Mouse (Mus musculus) ES-Bruce4 (cell line): ENCODE measurements around the gene Smim15. TPM values are rescaled to one million over a fixed set of nuclear protein-coding genes. Genes with fewer than 3 reads are reported as not detected.

ENCODE experiments used
- H3K27ac ChIP-seq: 2 replicates; pipeline ENCODE4 v1.5.1; 2012; ENCODE audit warnings: low read length, inconsistent platforms; ENCODE audit not compliant: insufficient read depth
- H3K27me3 ChIP-seq: 2 replicates; pipeline ENCODE4 v1.6.1; 2012; ENCODE audit warnings: mild to moderate bottlenecking, low read length, inconsistent platforms; ENCODE audit not compliant: control insufficient read depth, poor library complexity, insufficient read depth, severe bottlenecking
- H3K36me3 ChIP-seq: 2 replicates; pipeline ENCODE4 v1.6.1; 2012; ENCODE audit warnings: inconsistent platforms, mild to moderate bottlenecking, low read length, moderate library complexity; ENCODE audit not compliant: control insufficient read depth, poor library complexity, insufficient read depth, severe bottlenecking
- H3K4me1 ChIP-seq: one replicate; pipeline ENCODE4 v1.8.1; 2011; ENCODE audit warnings: low read length; ENCODE audit not compliant: control insufficient read depth, insufficient read depth
- H3K4me3 ChIP-seq: 2 replicates; pipeline ENCODE4 v1.5.1; 2011; ENCODE audit warnings: low read depth, mild to moderate bottlenecking, low read length
- H3K9ac ChIP-seq: 2 replicates; pipeline ENCODE4 v1.6.1; 2012; ENCODE audit warnings: low read depth, mild to moderate bottlenecking, inconsistent platforms; ENCODE audit not compliant: poor library complexity, severe bottlenecking
- H3K9me3 ChIP-seq: replicated peaks from 2 replicates; pipeline ENCODE4 v1.6.1; 2012; ENCODE audit warnings: mild to moderate bottlenecking, low read length, inconsistent platforms; ENCODE audit not compliant: control insufficient read depth, poor library complexity, insufficient read depth, severe bottlenecking
- CTCF ChIP-seq: IDR thresholded peaks from one replicate; pipeline ENCODE4 v1.8.1; 2011; ENCODE audit warnings: low read depth, low read length
- EP300 ChIP-seq: IDR thresholded peaks from 2 replicates; pipeline ENCODE4 v1.6.1; 2011; ENCODE audit warnings: low read depth, low read length; ENCODE audit not compliant: insufficient read depth
- POLR2A ChIP-seq: IDR thresholded peaks from one replicate; pipeline ENCODE4 v1.8.1; 2011; ENCODE audit warnings: low read length; ENCODE audit not compliant: insufficient read depth
- polyA plus RNA-seq: library from polyadenylated mRNA; stranded (reverse); fragments of >200 nt; gene quantifications from 2 replicates; pipeline ENCODE4 v1.2.4, GENCODE M21; 2011; ENCODE audit warnings: low read depth; ENCODE audit not compliant: missing spikeins, insufficient read depth, insufficient read length

Gene Smim15
- polyA plus RNA-seq, 1 experiment = 101 TPM

GRCm38 (mm10) chr13:108064331-108064730 lies 20.1 kb downstream of the Smim15 start:
- TF ChIP-seq CTCF = no peak
- Histone ChIP-seq H3K9ac (no peak overlapping the region), H3K4me1 (no peaks in the 10 kb centered on the region)

DNA sequence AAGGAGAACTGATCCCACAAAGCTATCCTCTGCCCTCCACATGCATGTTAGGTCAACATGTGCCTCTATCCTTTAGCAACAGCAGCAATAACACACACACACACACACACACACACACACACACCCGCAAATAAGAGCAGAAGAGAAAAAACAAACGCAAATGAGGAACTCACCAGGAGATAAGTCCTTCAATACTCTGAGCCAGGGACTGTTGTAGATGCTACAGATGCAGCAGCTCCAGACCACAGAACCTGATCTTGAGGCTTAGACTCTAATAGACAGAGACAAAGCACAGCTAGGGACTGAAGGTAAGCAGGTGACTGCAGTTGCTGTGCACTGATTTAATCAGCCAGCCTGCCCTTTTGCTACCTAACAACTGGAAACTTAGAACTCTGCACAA lies 21.8 kb downstream of the Smim15 start:
- H3K4me3 ChIP-seq = no peak overlapping the region
- no peaks in the 10 kb centered on the region for H3K36me3 ChIP-seq
- no peaks in the 10 kb centered on the region for H3K4me1 ChIP-seq
- H3K9ac ChIP-seq = no peak overlapping the region
- H3K27ac ChIP-seq = no peak overlapping the region
- H3K27me3 ChIP-seq = no peaks in the 10 kb centered on the region
- no peaks in the 10 kb centered on the region for H3K9me3 ChIP-seq
- no peak for TF ChIP-seq POLR2A
- TF ChIP-seq CTCF = no peak
- no peak for TF ChIP-seq EP300

More at GRCm38 (mm10) chr13:108064331-108064730, 20.1 kb downstream of the Smim15 start:
- Histone ChIP-seq H3K4me3 (no peak overlapping the region), H3K27me3 (no peaks in the 10 kb centered on the region), H3K36me3 (no peaks in the 10 kb centered on the region), H3K27ac (no peak overlapping the region), H3K9me3 (no peaks in the 10 kb centered on the region)

DNA sequence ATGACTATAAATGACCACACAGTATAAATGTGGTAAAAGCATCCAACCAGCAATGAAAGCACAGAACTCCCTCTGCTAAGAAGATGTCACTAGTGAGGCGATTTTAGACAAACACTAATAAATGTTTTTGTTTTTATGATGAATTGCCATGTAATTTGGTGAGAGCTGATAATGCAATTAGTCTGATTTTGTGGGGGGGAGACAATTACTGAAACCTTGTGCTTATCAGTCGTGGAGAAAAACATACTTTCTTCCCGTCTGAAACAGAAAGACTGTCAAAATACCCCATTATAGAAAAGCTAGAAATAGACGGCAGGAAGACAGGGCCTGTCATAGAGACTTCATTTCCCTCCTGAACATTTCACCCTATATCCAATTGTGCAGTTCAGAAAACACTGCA lies 24.9 kb downstream of the Smim15 start:
- no peaks in the 10 kb centered on the region for H3K36me3 ChIP-seq
- TF ChIP-seq EP300 = no peak
- TF ChIP-seq CTCF = no peak
- TF ChIP-seq POLR2A = no peak
- no peaks in the 10 kb centered on the region for H3K4me1 ChIP-seq
- no peaks in the 10 kb centered on the region for H3K9me3 ChIP-seq
- H3K27ac ChIP-seq = no peak overlapping the region
- no peak overlapping the region for H3K9ac ChIP-seq
- no peak overlapping the region for H3K4me3 ChIP-seq
- no peaks in the 10 kb centered on the region for H3K27me3 ChIP-seq

- H3K9ac ChIP-seq = no peak overlapping the region
- H3K27me3 ChIP-seq = no peaks in the 10 kb centered on the region
- H3K27ac ChIP-seq = no peak overlapping the region
- TF ChIP-seq CTCF (no peak), EP300 (no peak)
- H3K4me1 ChIP-seq = no peaks in the 10 kb centered on the region
- H3K36me3 ChIP-seq = no peaks in the 10 kb centered on the region
- no peaks in the 10 kb centered on the region for H3K9me3 ChIP-seq
- no peak overlapping the region for H3K4me3 ChIP-seq
These were observed 25.9 kb downstream of the Smim15 start for GRCm38 (mm10) chr13:108070171-108070570.

GRCm38 (mm10) chr13:108077476-108077875 lies 33.2 kb downstream of the Smim15 start:
- Histone ChIP-seq H3K4me3 (no peak overlapping the region), H3K9me3 (no peaks in the 10 kb centered on the region), H3K4me1 (no peaks in the 10 kb centered on the region), H3K27ac (no peak overlapping the region), H3K36me3 (no peaks in the 10 kb centered on the region), H3K27me3 (no peaks in the 10 kb centered on the region), H3K9ac (no peak overlapping the region)
- no peak for TF ChIP-seq POLR2A
- no peak for TF ChIP-seq CTCF
- TF ChIP-seq EP300 = no peak

- H3K27me3 ChIP-seq = no peaks in the 10 kb centered on the region
- no peaks in the 10 kb centered on the region for H3K9me3 ChIP-seq
- no peaks in the 10 kb centered on the region for H3K4me1 ChIP-seq
- H3K9ac ChIP-seq = no peak overlapping the region
- no peak for TF ChIP-seq EP300
- TF ChIP-seq POLR2A = no peak
- TF ChIP-seq CTCF = no peak
- no peak overlapping the region for H3K27ac ChIP-seq
- H3K4me3 ChIP-seq = no peak overlapping the region
- H3K36me3 ChIP-seq = no peaks in the 10 kb centered on the region
These were observed 33.7 kb downstream of the Smim15 start for GRCm38 (mm10) chr13:108077901-108078300.
